Mouse (Mus musculus) 3T3-L1 (cell line): ENCODE results near the gene Cd3e.
"Not testable (repeated sequence)": the region's sequence is repeated elsewhere in the genome, so short reads cannot be mapped to it uniquely, and the experiment has no call there.

Experiments
- DNase-seq: peaks from one replicate; pipeline ENCODE4 v3.0.0-alpha.2; 2015; ENCODE audit warnings: low read depth, low spot score

Gene Cd3e

GRCm38 (mm10) chr9:44979806-44980205 lies 29.6 kb downstream of the Cd3e start:
- DNase-seq: no peak

- DNase-seq: no peak
These were observed 31.6 kb downstream of the Cd3e start for GRCm38 (mm10) chr9:44977813-44978212.

GRCm38 (mm10) chr9:44969450-44969849 lies 40.0 kb downstream of the Cd3e start:
- peak; percentile 12 for DNase-seq

- DNase-seq: not testable (repeated sequence)
These were observed 41.7 kb downstream of the Cd3e start for GRCm38 (mm10) chr9:44967763-44968162.

- DNase-seq: peak; percentile 96
These were observed 42.6 kb downstream of the Cd3e start for GRCm38 (mm10) chr9:44966815-44967242.

- DNase-seq: peak; percentile 36
These were observed 43.5 kb downstream of the Cd3e start for GRCm38 (mm10) chr9:44965833-44966466.

- DNase-seq: peak; percentile 98
These were observed 44.1 kb downstream of the Cd3e start, which contains the start of gene Ube4a for GRCm38 (mm10) chr9:44965126-44965832. Gene Ube4a (minus strand): TSS chr9:44965600.

- DNase-seq: no peak
These were observed 55.0 kb downstream of the Cd3e start for GRCm38 (mm10) chr9:44954432-44954831.
